Mouse (Mus musculus) testis, adult 2 months (tissue): ENCODE measurements around the gene Ticam1.

Experiments
- CTCF ChIP-seq: fragments of 200-500 bp; IDR thresholded peaks from 2 replicates; pipeline ENCODE4 v1.5.1; 2012; ENCODE audit warnings: low read depth, mild to moderate bottlenecking, inconsistent platforms, low read length, moderate library complexity; ENCODE audit not compliant: control insufficient read depth, insufficient read depth, insufficient replicate concordance
- POLR2A ChIP-seq: fragments of 200-500 bp; IDR thresholded peaks from 2 replicates; pipeline ENCODE4 v1.6.1; 2012; ENCODE audit warnings: low read depth, mild to moderate bottlenecking, inconsistent platforms, low read length, moderate library complexity; ENCODE audit not compliant: control insufficient read depth

DNA sequence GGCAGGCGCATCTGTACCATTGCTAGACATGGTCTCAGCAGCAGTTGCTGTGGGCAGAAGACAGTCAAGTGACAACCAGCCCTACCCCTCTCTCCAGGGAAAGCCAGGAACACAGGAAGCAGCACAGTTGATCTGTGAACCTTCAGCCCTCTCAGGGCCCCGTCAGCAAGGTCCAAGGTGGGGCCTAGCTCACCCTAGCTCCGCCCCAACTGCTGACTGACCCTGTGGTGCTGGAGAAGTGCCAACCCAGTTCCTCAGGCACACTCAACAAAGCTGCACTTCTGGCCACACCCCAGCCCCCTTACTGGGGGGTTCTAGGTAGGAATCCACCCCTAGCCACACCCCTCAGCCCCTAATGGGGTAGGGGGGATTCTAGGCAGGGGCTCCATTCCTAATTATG, 11.2 kb upstream of the Ticam1 start:
- no peak for TF ChIP-seq CTCF
- TF ChIP-seq POLR2A: no peak
